Mouse (Mus musculus) bone marrow, adult 2 months (tissue): ENCODE data around the gene Vill.

Source experiments
- CTCF ChIP-seq: fragments of 200-500 bp; IDR thresholded peaks from 2 replicates; pipeline ENCODE4 v1.5.1; 2011; ENCODE audit warnings: low read length, control low read depth; ENCODE audit not compliant: control insufficient read depth, insufficient read depth
- POLR2A ChIP-seq: fragments of 200-500 bp; IDR thresholded peaks from 2 replicates; pipeline ENCODE4 v1.6.1; 2011; ENCODE audit warnings: low read depth, mild to moderate bottlenecking, control low read depth, low read length, borderline replicate concordance; ENCODE audit not compliant: control insufficient read depth

DNA sequence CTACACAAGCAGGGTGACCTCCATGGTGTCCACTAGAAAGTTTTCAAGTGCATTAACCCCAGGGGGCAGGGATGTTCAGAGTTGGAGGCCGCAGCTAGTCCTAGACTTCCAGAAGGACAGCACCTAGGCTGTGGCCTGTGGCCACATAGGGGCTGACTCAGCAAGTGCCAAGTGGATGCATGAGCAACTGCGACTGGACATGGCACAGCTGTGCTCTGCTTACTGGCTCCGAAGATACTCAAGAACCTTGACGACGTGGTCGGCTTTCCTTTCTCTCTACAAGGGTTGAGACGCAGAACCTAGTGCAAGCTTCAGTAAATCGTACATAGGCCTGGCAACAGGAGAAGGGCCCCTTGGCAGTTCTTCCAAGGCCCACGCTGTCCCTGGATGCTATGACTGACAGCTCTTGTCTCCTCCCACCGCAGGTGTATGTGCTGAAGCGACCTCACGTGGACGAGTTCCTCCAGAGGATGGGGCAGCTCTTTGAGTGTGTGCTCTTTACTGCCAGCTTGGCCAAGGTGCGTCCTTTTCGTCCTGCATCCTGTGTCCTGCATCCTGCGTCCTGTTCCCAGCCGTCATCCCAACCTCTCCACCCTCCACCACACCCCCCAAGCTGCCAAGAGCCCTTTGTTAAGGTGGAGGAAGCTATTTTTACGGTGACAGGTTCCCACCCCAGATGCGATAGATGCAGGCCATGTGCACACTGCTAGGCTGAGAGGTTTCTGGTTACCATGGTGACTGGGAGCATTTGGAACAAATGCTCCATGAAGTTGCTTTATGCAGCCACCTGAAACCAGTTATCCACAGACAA is 19.3 kb upstream of the Vill start:
- TF ChIP-seq POLR2A = no peak
- no peak for TF ChIP-seq CTCF
